23 mouse cellular contexts compared by ENCODE assay signal in the genomic region with DNA sequence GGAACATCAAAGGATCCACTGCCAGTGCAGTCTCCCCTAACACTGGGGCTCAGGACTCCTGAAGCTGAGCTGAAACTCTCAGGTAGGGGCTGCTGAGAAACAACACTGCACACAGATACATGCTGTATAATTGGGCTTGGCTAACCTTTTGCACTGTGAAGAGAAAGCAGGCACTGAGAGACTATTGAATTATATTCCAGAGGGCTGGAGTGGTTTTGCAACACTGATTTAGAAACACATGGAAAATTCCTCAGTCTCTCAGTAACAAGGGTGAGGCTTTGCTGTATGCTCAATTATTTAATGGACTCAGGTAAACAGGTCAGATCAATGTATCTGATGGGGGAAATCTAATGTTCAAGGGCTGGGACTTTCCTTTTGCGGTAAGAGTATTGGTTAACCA.
DNase-seq lines count a peak whose midpoint lies in the region; ATAC-seq and TF ChIP-seq lines count a peak whose summit lies in the region.
"Had no signal": no experiment of that assay in that cellular context is flagged by ENCODE, and none has a peak within 500 bp of the region (broad histone marks: within the 10 kb centered on the region; RNA-seq: fewer than 3 reads in every experiment).

No protein-coding gene starts in this region.

- no peaks in the 10 kb centered on the region for H3K36me3 ChIP-seq in liver, postnatal 0 days (replicated peaks; ENCODE audit: insufficient read depth, low read length)
- H3K36me3 ChIP-seq in liver, embryonic 11.5 days (ENCODE audit: control insufficient read depth, insufficient read depth, low read length): no peaks in the 10 kb centered on the region
- H3K36me3 ChIP-seq: embryonic facial prominence, embryonic 13.5 days; embryonic facial prominence, embryonic 15.5 days; forebrain, embryonic 10.5 days; forebrain, embryonic 12.5 days had no signal

- H3K4me1 ChIP-seq in liver, postnatal 0 days (ENCODE audit: insufficient read depth): no peaks in the 10 kb centered on the region; the same call in 1 of the 2 replicates
- H3K4me1 ChIP-seq in liver, embryonic 11.5 days (replicated peaks; ENCODE audit: control insufficient read depth, insufficient read depth, low read length): no peaks in the 10 kb centered on the region
- H3K4me1 ChIP-seq in brown adipose tissue, adult 24 weeks (ENCODE audit: control insufficient read depth, insufficient read depth, insufficient read length, low read length): peaks cover 4% of the 10 kb centered on the region; the same call in 1 of the 2 replicates
- H3K4me1 ChIP-seq: forebrain, embryonic 10.5 days had no signal

- peak; percentile 43; the same call in 1 of the 2 replicates for ATAC-seq in liver, postnatal 0 days
- no peak for ATAC-seq in liver, embryonic 11.5 days (replicated peaks; ENCODE audit: low FRiP score)
- ATAC-seq: forebrain, embryonic 14.5 days; forebrain, embryonic 16.5 days had no signal

- TF ChIP-seq CTCF in liver, postnatal 0 days (IDR thresholded peaks at IDR 0.05; ENCODE audit: low read depth): no peak

- H3K9me3 ChIP-seq in liver, postnatal 0 days (ENCODE audit: low read length): no peaks in the 10 kb centered on the region
- H3K9me3 ChIP-seq in liver, embryonic 11.5 days (ENCODE audit: control insufficient read depth, low read length): no peaks in the 10 kb centered on the region
- H3K9me3 ChIP-seq: embryonic facial prominence, embryonic 13.5 days; embryonic facial prominence, embryonic 15.5 days; forebrain, embryonic 10.5 days; forebrain, embryonic 12.5 days had no signal

- WGBS in liver, postnatal 0 days (ENCODE audit: insufficient replicate concordance): 83% methylated on average over 1 of the region's 1 CpGs
- 100% methylated on average over 1 of the region's 1 CpGs for WGBS in liver, embryonic 11.5 days

- H3K27me3 ChIP-seq in liver, postnatal 0 days (ENCODE audit: insufficient read depth, low read length): no peaks in the 10 kb centered on the region
- H3K27me3 ChIP-seq in liver, embryonic 11.5 days (replicated peaks; ENCODE audit: control insufficient read depth, insufficient read depth, low read length): no peaks in the 10 kb centered on the region
- H3K27me3 ChIP-seq: embryonic facial prominence, embryonic 13.5 days; embryonic facial prominence, embryonic 15.5 days; forebrain, embryonic 12.5 days had no signal

- no peak overlapping the region for H3K27ac ChIP-seq in liver, postnatal 0 days (ENCODE audit: low read depth)
- no peak overlapping the region for H3K27ac ChIP-seq in liver, embryonic 11.5 days (ENCODE audit: low read depth, low read length)
- 0 out of 2 replicates have a peak overlapping the region, but pooled peaks have one; percentile 15 for H3K27ac ChIP-seq in brown adipose tissue, adult 24 weeks (replicated peaks; ENCODE audit: low read depth, low read length)
- H3K27ac ChIP-seq: embryonic facial prominence, embryonic 13.5 days; embryonic facial prominence, embryonic 15.5 days; forebrain, embryonic 10.5 days; forebrain, embryonic 12.5 days had no signal

- no peak overlapping the region for H3K4me2 ChIP-seq in liver, postnatal 0 days (ENCODE audit: low read depth, low read length)
- H3K4me2 ChIP-seq in liver, embryonic 11.5 days: no peak overlapping the region
- H3K4me2 ChIP-seq: embryonic facial prominence, embryonic 13.5 days; embryonic facial prominence, embryonic 15.5 days; forebrain, embryonic 12.5 days had no signal

- no peak overlapping the region for H3K9ac ChIP-seq in liver, postnatal 0 days (replicated peaks)
- no peak overlapping the region for H3K9ac ChIP-seq in liver, embryonic 11.5 days (ENCODE audit: low read depth, low read length)
- H3K9ac ChIP-seq: embryonic facial prominence, embryonic 13.5 days; embryonic facial prominence, embryonic 15.5 days; forebrain, embryonic 12.5 days had no signal

- no peak for TF ChIP-seq EP300 in liver, postnatal 0 days (IDR thresholded peaks at IDR 0.05; ENCODE audit: low read depth)

- H3K4me3 ChIP-seq in liver, postnatal 0 days (ENCODE audit: low read depth, low read length): no peak overlapping the region
- no peak overlapping the region for H3K4me3 ChIP-seq in liver, embryonic 11.5 days (ENCODE audit: low read depth, low read length)
- H3K4me3 ChIP-seq in brown adipose tissue, adult 24 weeks (ENCODE audit: insufficient read depth, low read depth, low read length): no peak overlapping the region
- H3K4me3 ChIP-seq: embryonic facial prominence, embryonic 13.5 days; embryonic facial prominence, embryonic 15.5 days; erythroblast, embryonic 14.5 days; forebrain, embryonic 10.5 days; forebrain, embryonic 12.5 days had no signal

- DNase-seq in liver, postnatal 0 days: no peak
- DNase-seq in liver, embryonic 11.5 days (ENCODE audit: low spot score): no peak
- DNase-seq in lung, postnatal 36 days: peak; percentile 26
- DNase-seq in lung, postnatal 14 days: no peak
- DNase-seq in thymus, postnatal 14 days: no peak
- DNase-seq: adrenal gland, adult 8-10 months; adrenal gland, postnatal 14 days; adrenal gland, postnatal 36 days; cerebellum, adult 11 months; cerebellum, adult 18-20 months; cerebellum, adult 8-10 months; cerebellum, adult 9-11 months; cerebellum, postnatal 14 days; cerebellum, postnatal 36 days; embryo, embryonic 11 days had no signal
